Mouse (Mus musculus) liver, postnatal 0 days (tissue): ENCODE measurements at regions not wholly inside any gene's neighbourhood (a gene's known extent, or its start where the extent isn't known, plus 50 kb on each side); places are given as distances from the start of the nearest gene placed in this dataset.

ENCODE experiments used
- ATAC-seq: fragments of 200-750 bp; cut with Nextera tagmentation; 2 replicates; pipeline ENCODE4 v1.8.0; 2017; ENCODE audit warnings: mild to moderate bottlenecking, moderate library complexity
- DNase-seq: peaks from one replicate; pipeline ENCODE4 v3.0.0-alpha.2; 2016
- H3K27ac ChIP-seq: fragments of 300-500 bp; sonication (generic); 2 replicates; pipeline ENCODE4 v1.5.1; 2014; ENCODE audit warnings: antibody characterized with exemption, moderate library complexity, mild to moderate bottlenecking, low read depth
- H3K27me3 ChIP-seq: fragments of 300-500 bp; sonication (generic); 2 replicates; pipeline ENCODE4 v1.6.1; 2014; ENCODE audit warnings: low read length, control low read depth, mixed read lengths; ENCODE audit not compliant: insufficient read depth
- H3K36me3 ChIP-seq: fragments of 300-500 bp; sonication (generic); replicated peaks from 2 replicates; pipeline ENCODE4 v1.6.1; 2014; ENCODE audit warnings: mild to moderate bottlenecking, control low read depth, low read length, moderate library complexity, mixed read lengths; ENCODE audit not compliant: insufficient read depth
- H3K4me1 ChIP-seq: fragments of 300-500 bp; sonication (generic); 2 replicates; pipeline ENCODE4 v1.6.1; 2014; ENCODE audit warnings: antibody characterized with exemption, mild to moderate bottlenecking, control low read depth; ENCODE audit not compliant: insufficient read depth
- H3K4me2 ChIP-seq: fragments of 300-500 bp; sonication (generic); 2 replicates; pipeline ENCODE4 v1.6.1; 2014; ENCODE audit warnings: low read depth, mild to moderate bottlenecking, low read length, moderate library complexity, mixed read lengths
- H3K4me3 ChIP-seq: fragments of 300-500 bp; sonication (generic); 2 replicates; pipeline ENCODE4 v1.5.1; 2014; ENCODE audit warnings: low read depth, low read length
- H3K9ac ChIP-seq: fragments of 300-500 bp; sonication (generic); replicated peaks from 2 replicates; pipeline ENCODE4 v1.6.1; 2014; ENCODE audit warnings: mild to moderate bottlenecking, moderate library complexity
- H3K9me3 ChIP-seq: fragments of 300-500 bp; sonication (generic); 2 replicates; pipeline ENCODE4 v1.6.1; 2016; ENCODE audit warnings: mild to moderate bottlenecking, control low read depth, low read length, mixed read lengths
- CTCF ChIP-seq: sonication (generic); IDR thresholded peaks from 2 replicates; pipeline ENCODE4 v1.5.1; 2016; ENCODE audit warnings: antibody characterized with exemption, low read depth
- EP300 ChIP-seq: IDR thresholded peaks from 2 replicates; pipeline ENCODE4 v1.6.1; 2016; ENCODE audit warnings: antibody characterized with exemption, low read depth, mild to moderate bottlenecking
- WGBS: fragments of 180-500 bp; shearing (Covaris S2); extraction: QIAGEN DNeasy Blood & Tissue Kit; methylation state at CpG from one replicate; pipeline ENCODE4 v1.1.7; 2014; ENCODE audit not compliant: insufficient replicate concordance; 5-methylcytosine and 5-hydroxymethylcytosine counted together

- no peak for ATAC-seq
- no peaks in the 10 kb centered on the region for H3K27me3 ChIP-seq
- H3K36me3 ChIP-seq: no peaks in the 10 kb centered on the region
- H3K9ac ChIP-seq: no peak overlapping the region
- 67% methylated on average over 2 of the region's 2 CpGs for WGBS
- no peaks in the 10 kb centered on the region for H3K9me3 ChIP-seq
- TF ChIP-seq EP300 (no peak), CTCF (no peak)
- DNase-seq: no peak
- H3K27ac ChIP-seq: no peak overlapping the region
- no peak overlapping the region for H3K4me2 ChIP-seq
- no peaks in the 10 kb centered on the region for H3K4me1 ChIP-seq
- no peak overlapping the region for H3K4me3 ChIP-seq
Measured at GRCm38 (mm10) chr12:26774016-26774415, 305.0 kb downstream of the Cmpk2 start.

DNA sequence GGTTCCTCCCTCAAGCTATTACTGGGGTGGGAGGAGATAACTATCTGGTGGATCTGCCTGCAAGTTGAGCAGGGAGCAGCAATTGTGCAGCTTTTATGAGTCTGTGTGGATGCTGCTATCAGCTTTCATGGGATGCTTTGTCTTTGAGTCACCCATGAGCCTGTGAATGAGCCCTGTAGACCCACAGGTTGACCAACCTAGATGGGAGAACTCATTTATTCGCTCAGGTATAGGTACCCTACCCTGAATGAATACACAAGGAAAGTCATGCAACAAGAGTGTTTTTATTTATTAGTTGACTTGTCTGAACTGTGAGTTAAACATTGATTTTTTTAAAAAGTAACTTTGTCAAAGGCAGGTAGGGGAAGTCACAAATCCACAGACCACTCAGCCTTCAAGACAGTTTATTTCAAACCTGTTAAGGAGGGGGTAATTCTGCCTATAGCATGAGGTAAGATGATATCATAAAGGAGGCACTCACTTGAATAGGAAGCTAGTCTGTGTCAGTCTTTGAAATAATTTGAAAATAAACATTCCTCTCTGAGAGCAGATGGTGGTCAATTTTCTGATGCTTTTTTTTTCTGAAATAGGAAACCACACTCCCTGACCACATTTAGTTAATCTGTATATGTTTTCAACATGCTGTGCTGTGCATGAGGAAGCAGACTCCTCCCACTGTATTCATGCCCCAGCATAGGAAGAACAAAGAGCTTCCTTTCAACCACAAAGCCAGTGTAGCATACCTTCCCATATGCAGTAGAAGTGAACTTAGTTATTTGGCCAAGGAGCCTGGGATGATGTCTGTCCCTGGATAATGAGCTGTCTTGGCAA, 302.0 kb downstream of the Cmpk2 start:
- 59% methylated on average over 1 of the region's 1 CpGs for WGBS
- TF ChIP-seq CTCF: no peak
- TF ChIP-seq EP300: no peak
- Histone ChIP-seq H3K36me3 (no peaks in the 10 kb centered on the region), H3K4me1 (no peaks in the 10 kb centered on the region), H3K9me3 (no peaks in the 10 kb centered on the region), H3K4me2 (no peak overlapping the region), H3K9ac (no peak overlapping the region), H3K27ac (no peak overlapping the region), H3K4me3 (no peak overlapping the region), H3K27me3 (no peaks in the 10 kb centered on the region)
- DNase-seq: no peak
- no peak for ATAC-seq

- no peak overlapping the region for H3K9ac ChIP-seq
- no peak for DNase-seq
- H3K4me3 ChIP-seq: no peak overlapping the region
- H3K9me3 ChIP-seq: no peaks in the 10 kb centered on the region
- no peak overlapping the region for H3K4me2 ChIP-seq
- H3K27me3 ChIP-seq: no peaks in the 10 kb centered on the region
- H3K36me3 ChIP-seq: no peaks in the 10 kb centered on the region
- no peaks in the 10 kb centered on the region for H3K4me1 ChIP-seq
- H3K27ac ChIP-seq: no peak overlapping the region
- WGBS: 56% methylated on average over 3 of the region's 3 CpGs
- ATAC-seq: no peak
- TF ChIP-seq EP300 (no peak), CTCF (no peak)
Measured at GRCm38 (mm10) chr12:26767551-26767950, 298.5 kb downstream of the Cmpk2 start.

DNA sequence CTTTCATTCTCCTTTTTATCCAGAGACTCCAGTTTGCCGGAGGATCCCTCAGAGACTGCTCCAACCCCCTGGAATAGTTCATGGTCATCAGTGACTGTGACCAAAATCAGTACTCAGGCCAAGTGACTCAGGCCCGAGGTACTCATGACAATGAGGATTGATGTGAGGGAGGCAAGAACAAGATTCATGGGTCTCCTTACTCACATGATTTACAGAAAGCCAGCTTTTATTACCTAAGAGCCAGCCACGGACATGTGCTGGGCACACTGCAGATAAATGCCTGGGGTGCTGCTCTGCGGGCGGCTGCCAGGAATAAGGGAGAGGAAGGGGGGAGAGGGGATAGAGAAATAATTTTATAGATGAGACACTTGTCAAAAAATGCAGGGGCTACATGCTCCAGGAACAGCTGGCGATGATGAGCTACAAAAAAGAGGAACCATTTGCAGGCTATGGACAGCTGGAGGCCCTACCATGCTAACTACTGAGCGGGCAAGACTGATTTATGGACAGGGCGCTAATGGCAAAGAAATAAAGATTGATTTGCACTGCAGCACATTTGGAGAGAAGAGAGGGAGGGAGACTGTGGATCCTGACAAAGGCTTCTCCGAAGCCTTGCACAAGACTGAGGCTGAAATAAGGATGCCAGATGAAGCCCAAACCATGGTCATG, 289.8 kb downstream of the Cmpk2 start:
- DNase-seq: no peak

GRCm38 (mm10) chr12:26756284-26756683, 287.3 kb downstream of the Cmpk2 start:
- 68% methylated on average over 2 of the region's 2 CpGs for WGBS
- TF ChIP-seq CTCF (no peak), EP300 (no peak)

More for the DNA sequence above, 289.8 kb downstream of the Cmpk2 start:
- ATAC-seq: no peak
- Histone ChIP-seq H3K9me3 (no peaks in the 10 kb centered on the region), H3K4me3 (no peak overlapping the region), H3K36me3 (no peaks in the 10 kb centered on the region), H3K4me1 (no peaks in the 10 kb centered on the region), H3K27me3 (no peaks in the 10 kb centered on the region), H3K9ac (no peak overlapping the region), H3K4me2 (no peak overlapping the region), H3K27ac (no peak overlapping the region)
- TF ChIP-seq CTCF (no peak), EP300 (no peak)
- WGBS: 69% methylated on average over 9 of the region's 9 CpGs

GRCm38 (mm10) chr12:26754611-26755010, 285.6 kb downstream of the Cmpk2 start:
- DNase-seq: no peak
- Histone ChIP-seq H3K36me3 (no peaks in the 10 kb centered on the region), H3K27me3 (no peaks in the 10 kb centered on the region), H3K27ac (no peak overlapping the region), H3K4me2 (no peak overlapping the region), H3K9ac (no peak overlapping the region), H3K4me1 (no peaks in the 10 kb centered on the region), H3K9me3 (no peaks in the 10 kb centered on the region), H3K4me3 (no peak overlapping the region)
- 80% methylated on average over 2 of the region's 2 CpGs for whole genome bisulfite sequencing
- no peak for ATAC-seq
- TF ChIP-seq EP300 (no peak), CTCF (no peak)

More at GRCm38 (mm10) chr12:26756284-26756683, 287.3 kb downstream of the Cmpk2 start:
- no peak overlapping the region for H3K4me3 ChIP-seq
- no peak overlapping the region for H3K27ac ChIP-seq
- H3K9ac ChIP-seq: no peak overlapping the region
- H3K9me3 ChIP-seq: no peaks in the 10 kb centered on the region
- ATAC-seq (no peak), DNase-seq (no peak)
- H3K27me3 ChIP-seq: no peaks in the 10 kb centered on the region
- no peak overlapping the region for H3K4me2 ChIP-seq
- no peaks in the 10 kb centered on the region for H3K4me1 ChIP-seq
- no peaks in the 10 kb centered on the region for H3K36me3 ChIP-seq
